Mouse (Mus musculus) hindbrain, embryonic 10.5 days (tissue): ENCODE data around the gene F830045P16Rik. TPM values are rescaled to one million over a fixed set of nuclear protein-coding genes. Genes with fewer than 3 reads are reported as not detected.

Experiments used
- DNase-seq: peaks from one replicate; pipeline ENCODE4 v3.0.0-alpha.2; 2017; ENCODE audit warnings: low spot score
- H3K27ac ChIP-seq: fragments of 300-500 bp; sonication (generic); 2 replicates; pipeline ENCODE4 v1.5.1; 2016; ENCODE audit warnings: mild to moderate bottlenecking, moderate library complexity
- H3K27me3 ChIP-seq: fragments of 300-500 bp; sonication (generic); 2 replicates; pipeline ENCODE4 v1.6.1; 2016; ENCODE audit warnings: mild to moderate bottlenecking; ENCODE audit not compliant: poor library complexity, insufficient read depth, severe bottlenecking
- H3K36me3 ChIP-seq: fragments of 300-500 bp; sonication (generic); 2 replicates; pipeline ENCODE4 v1.6.1; 2016; ENCODE audit warnings: mild to moderate bottlenecking, moderate library complexity
- H3K4me1 ChIP-seq: fragments of 300-500 bp; sonication (generic); replicated peaks from 2 replicates; pipeline ENCODE4 v1.6.1; 2016; ENCODE audit warnings: mild to moderate bottlenecking
- H3K4me3 ChIP-seq: fragments of 300-500 bp; sonication (generic); 2 replicates; pipeline ENCODE4 v1.5.1; 2016; ENCODE audit warnings: mild to moderate bottlenecking, moderate library complexity
- H3K9me3 ChIP-seq: fragments of 300-500 bp; sonication (generic); 2 replicates; pipeline ENCODE4 v1.6.1; 2016; ENCODE audit warnings: mild to moderate bottlenecking, moderate library complexity
- WGBS: fragments of 180-500 bp; shearing (Covaris S2); methylation state at CpG from one replicate; pipeline ENCODE4 v1.1.7; 2016; 5-methylcytosine and 5-hydroxymethylcytosine counted together
- polyA plus RNA-seq: library from polyadenylated mRNA; unstranded; fragments of >200 nt; fragmentation: Nextera tagmentation; extraction: Ambion mirVana; gene quantifications from 2 replicates; pipeline ENCODE4 v1.2.1, GENCODE M21; 2016

The F830045P16Rik gene
- polyA plus RNA-seq, 1 experiment from 2014 or later = not detected

DNA sequence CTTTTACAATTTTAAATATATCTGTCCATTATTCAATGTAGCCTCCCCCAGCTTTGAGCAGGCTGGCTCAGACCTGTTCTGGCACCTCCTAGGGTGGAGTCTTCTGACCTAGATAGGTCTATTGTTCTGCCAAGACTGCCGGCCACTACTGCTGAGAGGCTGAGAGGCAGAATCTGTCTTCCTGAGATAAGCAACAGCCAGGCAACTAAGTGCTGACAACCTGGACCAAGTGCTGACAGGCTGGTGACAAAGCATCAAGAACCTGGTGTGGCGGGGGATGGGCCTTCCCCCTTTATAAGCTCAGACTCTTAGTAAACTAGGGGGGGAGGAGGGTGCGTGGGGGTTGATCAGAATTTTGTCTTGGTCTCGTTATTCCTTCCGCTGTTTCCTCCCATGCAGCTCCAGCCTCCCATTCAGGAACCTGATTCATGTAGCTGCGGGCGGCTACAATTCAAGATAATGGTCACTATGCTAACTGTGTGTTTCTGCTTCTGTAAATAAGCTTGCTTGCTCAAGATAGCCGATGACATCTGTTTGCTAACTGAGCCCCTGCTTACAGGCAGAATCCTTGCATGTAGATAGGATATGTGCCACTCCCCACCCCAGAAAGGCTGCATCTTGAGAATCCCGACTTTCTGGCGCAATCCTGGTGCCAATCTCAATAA lies 115.4 kb downstream of the F830045P16Rik start:
- 87% methylated on average over 10 of the region's 10 CpGs for WGBS
- no peak for DNase-seq
- H3K27ac ChIP-seq = no peak overlapping the region
- H3K4me3 ChIP-seq = no peak overlapping the region
- no peaks in the 10 kb centered on the region for H3K9me3 ChIP-seq
- H3K36me3 ChIP-seq = no peaks in the 10 kb centered on the region
- H3K27me3 ChIP-seq = no peaks in the 10 kb centered on the region
- H3K4me1 ChIP-seq = no peaks in the 10 kb centered on the region

DNA sequence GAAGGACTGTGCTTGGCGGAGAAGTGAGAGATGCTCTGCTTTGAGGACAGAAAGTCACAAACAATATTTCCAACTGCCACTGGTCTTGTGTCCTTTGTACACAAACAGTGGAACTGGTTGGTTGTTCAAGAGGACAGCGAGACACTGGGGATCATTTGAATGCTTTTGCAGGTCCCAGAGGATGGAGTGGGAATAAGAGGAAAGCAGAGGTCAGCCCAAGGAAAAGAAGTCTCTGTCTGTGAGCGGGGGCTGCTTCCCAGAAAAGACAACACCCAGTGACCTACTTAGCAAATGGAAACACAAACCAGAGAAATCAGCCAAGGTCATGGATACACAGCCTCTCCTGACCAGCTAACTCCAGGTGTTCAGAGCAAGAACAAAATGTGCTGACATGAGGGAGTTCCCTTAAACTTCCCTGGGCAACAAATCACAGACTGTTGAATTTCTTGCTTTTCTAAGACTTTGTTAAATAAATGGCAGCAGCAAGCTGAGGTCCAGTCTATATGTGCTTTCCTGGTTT lies 117.0 kb downstream of the F830045P16Rik start:
- WGBS = 77% methylated on average over 3 of the region's 3 CpGs
- H3K4me3 ChIP-seq = no peak overlapping the region
- peaks cover 3% of the 10 kb centered on the region; the same call in 1 of the 2 replicates for H3K4me1 ChIP-seq
- DNase-seq = no peak
- no peaks in the 10 kb centered on the region for H3K27me3 ChIP-seq
- no peak overlapping the region for H3K27ac ChIP-seq
- no peaks in the 10 kb centered on the region for H3K9me3 ChIP-seq
- no peaks in the 10 kb centered on the region for H3K36me3 ChIP-seq

DNA sequence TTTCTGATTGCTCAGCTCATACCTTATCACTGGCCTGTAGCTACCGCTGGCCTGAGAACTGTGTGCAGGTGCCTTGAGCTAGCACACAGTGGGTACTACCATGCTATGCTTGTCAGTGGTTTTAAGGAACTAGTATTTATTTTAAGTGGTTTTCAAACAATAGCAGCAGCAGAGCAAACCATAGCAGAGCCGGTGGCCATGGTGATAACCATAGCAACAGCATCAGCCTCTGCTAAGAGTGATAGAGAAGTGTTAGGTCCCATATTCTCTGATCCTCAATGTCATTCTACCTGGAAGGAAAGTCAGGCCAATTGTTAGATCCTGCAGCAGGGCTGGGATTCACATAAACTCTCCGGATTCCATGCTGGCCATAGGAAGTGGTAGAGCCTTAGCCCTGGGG lies 121.8 kb downstream of the F830045P16Rik start:
- DNase-seq = no peak
- no peaks in the 10 kb centered on the region for H3K27me3 ChIP-seq
- no peaks in the 10 kb centered on the region for H3K9me3 ChIP-seq
- H3K27ac ChIP-seq = no peak overlapping the region
- WGBS = 85% methylated on average over 3 of the region's 3 CpGs
- H3K4me1 ChIP-seq = peaks cover 3% of the 10 kb centered on the region; the same call in 1 of the 2 replicates
- no peaks in the 10 kb centered on the region for H3K36me3 ChIP-seq
- H3K4me3 ChIP-seq = no peak overlapping the region

DNA sequence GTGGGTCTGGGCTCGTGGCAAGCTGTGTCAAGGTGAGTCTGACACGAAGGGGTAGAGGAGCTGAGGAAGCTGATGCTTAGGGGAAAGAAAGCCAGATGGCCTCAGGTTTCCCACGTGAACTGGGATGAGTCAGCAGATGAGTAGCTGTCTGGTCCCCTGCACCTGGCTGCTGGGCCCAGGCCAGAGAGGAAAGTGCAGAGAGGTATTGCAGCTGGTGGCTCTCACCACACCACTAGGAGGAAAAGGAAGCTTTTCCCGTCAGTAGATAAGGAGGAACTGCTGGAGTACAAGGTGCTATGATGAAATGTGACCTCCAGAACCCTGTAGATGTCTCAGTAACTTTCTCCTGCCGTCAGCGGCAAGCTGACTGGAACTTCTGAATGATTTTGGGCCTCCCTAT lies 122.9 kb downstream of the F830045P16Rik start:
- WGBS = 72% methylated on average over 6 of the region's 6 CpGs
- Histone ChIP-seq H3K4me3 (no peak overlapping the region), H3K36me3 (no peaks in the 10 kb centered on the region), H3K9me3 (no peaks in the 10 kb centered on the region), H3K27ac (no peak overlapping the region), H3K4me1 (peaks cover 3% of the 10 kb centered on the region; the same call in 1 of the 2 replicates), H3K27me3 (no peaks in the 10 kb centered on the region)
- DNase-seq = no peak

DNA sequence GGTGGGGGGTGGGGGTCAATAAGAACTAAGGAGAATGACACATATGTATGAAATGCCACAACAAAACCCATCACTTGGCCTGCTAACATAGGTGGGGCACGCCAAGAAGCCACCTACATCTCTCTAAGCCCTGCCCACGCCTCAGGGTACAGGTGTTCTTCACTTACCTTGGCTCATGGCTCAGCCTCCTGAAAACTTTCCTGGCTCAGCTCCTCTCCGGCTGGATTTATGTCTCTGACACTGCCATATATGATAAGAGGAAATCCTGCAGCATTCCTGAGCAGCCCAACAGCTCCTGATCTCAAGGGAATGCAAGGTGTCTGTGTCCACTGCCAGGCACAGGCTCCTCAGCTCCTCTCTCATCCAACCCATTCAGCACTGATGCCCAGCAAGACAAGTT lies 124.8 kb downstream of the F830045P16Rik start:
- Histone ChIP-seq H3K4me1 (peaks cover 3% of the 10 kb centered on the region; the same call in 1 of the 2 replicates), H3K27me3 (no peaks in the 10 kb centered on the region), H3K9me3 (no peaks in the 10 kb centered on the region), H3K27ac (no peak overlapping the region), H3K36me3 (no peaks in the 10 kb centered on the region), H3K4me3 (no peak overlapping the region)
- WGBS = 73% methylated on average over 3 of the region's 3 CpGs
- no peak for DNase-seq

DNA sequence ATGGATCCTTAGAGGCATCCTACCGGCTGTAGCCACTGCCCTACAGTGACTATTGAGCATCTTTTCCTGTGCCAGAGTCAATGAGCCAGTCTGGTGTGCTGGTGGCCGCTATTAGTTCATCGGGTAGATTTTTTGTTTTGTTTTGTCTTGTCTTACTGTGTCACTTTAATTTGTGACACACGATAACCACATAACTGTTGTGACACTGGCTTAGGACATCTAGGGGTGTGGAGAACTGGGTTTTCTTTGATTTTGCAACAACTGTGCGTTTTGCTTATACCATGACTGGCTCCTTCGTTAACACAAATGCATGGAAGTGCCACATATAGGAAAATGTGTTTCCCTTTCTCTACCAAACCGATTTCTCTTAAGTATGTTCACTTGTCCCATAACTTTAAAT lies 126.1 kb downstream of the F830045P16Rik start:
- Histone ChIP-seq H3K9me3 (no peaks in the 10 kb centered on the region), H3K27ac (no peak overlapping the region), H3K27me3 (no peaks in the 10 kb centered on the region), H3K4me1 (peaks cover 3% of the 10 kb centered on the region; the same call in 1 of the 2 replicates), H3K36me3 (no peaks in the 10 kb centered on the region), H3K4me3 (no peak overlapping the region)
- 92% methylated on average over 7 of the region's 7 CpGs for WGBS
- no peak for DNase-seq

DNA sequence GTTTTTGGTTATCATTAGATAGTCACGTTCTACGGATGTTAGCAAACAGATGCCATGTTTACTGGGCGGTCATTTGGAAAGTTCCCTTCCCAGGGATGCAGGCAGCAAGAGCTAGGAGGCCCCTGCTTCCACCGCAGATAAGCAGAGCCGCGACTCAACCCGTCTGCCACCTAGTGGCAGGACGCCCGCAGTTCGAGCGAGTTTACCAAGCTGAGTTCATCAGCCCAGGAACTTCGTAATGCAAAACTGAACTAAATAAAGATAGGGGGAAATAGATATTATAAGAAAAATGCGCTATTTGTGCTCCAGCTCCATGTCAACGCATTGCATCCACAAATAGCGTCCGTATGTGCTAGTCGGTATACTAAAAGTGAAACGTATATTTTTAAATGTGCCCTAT lies 127.9 kb downstream of the F830045P16Rik start:
- Histone ChIP-seq H3K27me3 (no peaks in the 10 kb centered on the region), H3K9me3 (no peaks in the 10 kb centered on the region), H3K4me3 (no peak overlapping the region), H3K4me1 (no peaks in the 10 kb centered on the region), H3K27ac (no peak overlapping the region), H3K36me3 (no peaks in the 10 kb centered on the region)
- DNase-seq = peak; percentile 77
- 22% methylated on average over 18 of the region's 18 CpGs for WGBS

Other genes starting within 250 kb of the F830045P16Rik start
- gene Ckap2l, start 239.4 kb downstream of the F830045P16Rik start, polyA plus RNA-seq = 50.8 and 59.3 TPM in 2 replicates
- gene Il1a, start 226.6 kb downstream of the F830045P16Rik start, polyA plus RNA-seq = not detected in 2 replicates
- gene Il1b, start 165.5 kb downstream of the F830045P16Rik start, polyA plus RNA-seq = not detected in 2 replicates
- gene Sirpa, start 56.2 kb upstream of the F830045P16Rik start, polyA plus RNA-seq = 19.6 and 20.9 TPM in 2 replicates
- gene Pdyn, start 163.2 kb upstream of the F830045P16Rik start, polyA plus RNA-seq = 0.12 and 0.58 TPM in 2 replicates